Mouse (Mus musculus): ENCODE measurements around the gene Xrcc2. TPM values are rescaled to one million over a fixed set of nuclear protein-coding genes. Genes with fewer than 3 reads are reported as not detected.

The Xrcc2 gene
- total and polyA plus RNA-seq, 2 experiments: 1.4 to 1.8 TPM

DNA sequence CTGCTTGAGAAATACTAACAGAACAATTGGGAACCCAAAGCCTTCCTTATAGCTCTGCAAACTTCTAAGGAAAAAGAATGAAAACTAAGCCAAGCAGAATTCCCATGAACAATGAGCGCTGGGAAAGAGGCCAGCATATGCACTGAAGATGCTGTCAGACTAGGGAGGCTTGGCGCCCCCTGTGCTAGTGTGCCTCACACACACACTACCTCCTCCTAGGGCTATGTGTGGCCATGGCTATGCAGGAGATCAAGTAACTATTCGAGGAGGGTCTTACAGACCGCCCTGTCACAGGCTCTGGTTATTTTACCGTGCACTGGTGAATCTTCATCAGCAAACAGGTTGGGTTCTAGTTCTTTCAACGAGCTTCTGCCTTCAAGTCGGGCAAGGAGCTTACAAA, 7.7 kb downstream of the Xrcc2 start:
- 91% methylated on average over 7 of the region's 7 CpGs for WGBS
- no peaks in the 10 kb centered on the region for H3K79me2 ChIP-seq (ENCODE audit: control insufficient read depth, insufficient read depth, low read length)
- H3K4me3 ChIP-seq (ENCODE audit: insufficient read depth, low read depth, low read length): no peak overlapping the region
- no peak overlapping the region for H3K9ac ChIP-seq (ENCODE audit: low read depth, low read length)
- no peaks in the 10 kb centered on the region for H3K27me3 ChIP-seq (ENCODE audit: control insufficient read depth, insufficient read depth, low read length)
- TF ChIP-seq CTCF (IDR thresholded peaks at IDR 0.05; ENCODE audit: low read depth, low read length): no peak
- TF ChIP-seq POLR2A (IDR thresholded peaks at IDR 0.05; ENCODE audit: extremely low read depth, insufficient read depth, low read length): no peak
- no peak overlapping the region for H3K27ac ChIP-seq (replicated peaks; ENCODE audit: insufficient read depth, low read depth, low read length)
- no peak for DNase-seq (ENCODE audit: extremely low read depth, low read depth, low spot score)
- no peaks in the 10 kb centered on the region for H3K36me3 ChIP-seq (ENCODE audit: control insufficient read depth, insufficient read depth, low read length)
- no peaks in the 10 kb centered on the region for H3K4me1 ChIP-seq (ENCODE audit: control insufficient read depth, insufficient read depth, low read length)

DNA sequence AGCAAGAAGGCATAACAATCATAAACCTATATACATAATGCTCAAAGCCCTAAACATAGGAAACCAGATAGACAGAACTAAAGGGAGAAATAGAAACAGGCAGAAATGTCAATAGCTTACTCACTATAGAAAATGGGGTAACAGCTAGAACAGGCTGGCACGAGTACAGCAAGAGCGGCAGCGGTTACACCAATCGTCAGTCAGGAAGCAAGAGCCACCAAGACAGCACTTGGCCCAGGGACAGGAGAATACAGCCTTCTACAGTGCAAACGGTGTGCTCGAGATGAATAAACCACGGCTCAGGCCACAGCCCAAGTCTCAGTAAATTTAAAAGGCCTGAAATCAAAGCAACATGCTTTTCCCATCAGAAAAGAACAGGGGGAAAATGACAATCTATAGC, 9.4 kb downstream of the Xrcc2 start:
- Histone ChIP-seq H3K4me3 (ENCODE audit: insufficient read depth, low read depth, low read length) (no peak overlapping the region), H3K79me2 (ENCODE audit: control insufficient read depth, insufficient read depth, low read length) (no peaks in the 10 kb centered on the region), H3K4me1 (ENCODE audit: control insufficient read depth, insufficient read depth, low read length) (no peaks in the 10 kb centered on the region), H3K36me3 (ENCODE audit: control insufficient read depth, insufficient read depth, low read length) (no peaks in the 10 kb centered on the region), H3K27me3 (ENCODE audit: control insufficient read depth, insufficient read depth, low read length) (no peaks in the 10 kb centered on the region), H3K27ac (replicated peaks; ENCODE audit: insufficient read depth, low read depth, low read length) (no peak overlapping the region), H3K9ac (ENCODE audit: low read depth, low read length) (no peak overlapping the region)
- 92% methylated on average over 7 of the region's 7 CpGs for WGBS
- no peak for TF ChIP-seq POLR2A (IDR thresholded peaks at IDR 0.05; ENCODE audit: extremely low read depth, insufficient read depth, low read length)
- no peak for TF ChIP-seq CTCF (IDR thresholded peaks at IDR 0.05; ENCODE audit: low read depth, low read length)
- DNase-seq (ENCODE audit: extremely low read depth, low read depth, low spot score): no peak

DNA sequence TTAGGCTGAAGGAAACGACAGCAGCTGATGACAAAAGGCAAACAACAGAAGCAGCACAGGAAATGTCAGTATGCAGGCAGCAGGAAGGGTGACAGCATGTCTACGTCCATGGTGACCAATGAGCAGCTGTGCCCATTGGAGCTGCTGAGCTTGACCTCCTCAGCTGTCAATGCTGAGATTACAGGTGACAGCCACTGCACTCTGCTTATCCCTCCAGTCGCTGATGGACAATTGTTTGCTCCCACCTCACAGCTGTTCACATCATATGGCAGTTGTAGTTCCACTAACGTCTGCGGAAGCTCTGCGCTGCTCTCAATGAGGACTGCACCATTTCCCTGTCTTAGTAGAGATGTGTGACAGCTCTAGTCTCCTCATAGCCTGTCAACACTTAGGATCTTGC, 9.8 kb downstream of the Xrcc2 start:
- no peak overlapping the region for H3K4me3 ChIP-seq (ENCODE audit: insufficient read depth, low read depth, low read length)
- no peaks in the 10 kb centered on the region for H3K36me3 ChIP-seq (ENCODE audit: control insufficient read depth, insufficient read depth, low read length)
- H3K4me1 ChIP-seq (ENCODE audit: control insufficient read depth, insufficient read depth, low read length): no peaks in the 10 kb centered on the region
- no peaks in the 10 kb centered on the region for H3K79me2 ChIP-seq (ENCODE audit: control insufficient read depth, insufficient read depth, low read length)
- H3K9ac ChIP-seq (ENCODE audit: low read depth, low read length): no peak overlapping the region
- H3K27ac ChIP-seq (replicated peaks; ENCODE audit: insufficient read depth, low read depth, low read length): no peak overlapping the region
- 80% methylated on average over 6 of the region's 6 CpGs for WGBS
- no peak for DNase-seq (ENCODE audit: extremely low read depth, low read depth, low spot score)
- no peaks in the 10 kb centered on the region for H3K27me3 ChIP-seq (ENCODE audit: control insufficient read depth, insufficient read depth, low read length)
- TF ChIP-seq POLR2A (IDR thresholded peaks at IDR 0.05; ENCODE audit: extremely low read depth, insufficient read depth, low read length): no peak
- no peak for TF ChIP-seq CTCF (IDR thresholded peaks at IDR 0.05; ENCODE audit: low read depth, low read length)

DNA sequence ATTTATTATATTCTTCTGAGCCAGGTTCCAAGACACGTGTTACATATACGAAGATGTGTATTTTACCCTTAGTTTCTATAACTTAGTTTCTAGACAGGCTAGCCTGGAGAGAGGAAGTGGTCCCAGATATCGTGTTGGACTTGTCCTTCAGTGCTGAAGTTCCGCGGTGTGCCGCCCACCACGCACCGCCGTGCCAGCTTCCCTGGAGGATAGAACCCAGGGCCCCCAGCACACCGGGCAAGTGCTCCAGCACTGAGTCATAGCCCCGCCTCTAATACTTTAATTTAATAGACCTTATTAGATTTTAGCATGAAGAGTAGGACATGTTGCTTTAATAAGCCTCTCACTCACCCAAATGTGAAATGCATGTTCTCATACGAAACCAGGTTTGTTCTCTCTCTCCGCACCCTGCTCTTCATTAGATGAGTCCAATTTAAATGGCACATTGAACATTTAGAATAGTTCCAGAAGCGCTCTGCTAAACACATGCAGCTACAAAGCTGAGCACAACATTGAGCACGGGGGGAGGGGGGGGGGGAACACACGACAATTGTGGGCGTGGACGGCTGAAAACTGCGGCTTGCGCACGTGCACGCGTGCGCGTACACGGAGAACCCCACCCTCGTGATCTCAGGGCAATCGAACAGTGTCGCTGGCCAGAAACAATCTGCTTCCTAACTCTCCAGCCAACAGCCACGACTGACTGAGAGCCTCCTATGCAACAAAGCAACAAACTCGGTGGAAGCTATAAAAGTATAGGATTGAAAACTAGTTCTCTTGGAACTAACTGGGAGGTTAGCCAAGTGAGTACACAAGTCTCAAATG, 33.7 kb downstream of the Xrcc2 start:
- Histone ChIP-seq H3K9ac (ENCODE audit: low read depth, low read length) (no peak overlapping the region), H3K4me1 (ENCODE audit: control insufficient read depth, insufficient read depth, low read length) (no peaks in the 10 kb centered on the region), H3K27me3 (ENCODE audit: control insufficient read depth, insufficient read depth, low read length) (no peaks in the 10 kb centered on the region), H3K27ac (replicated peaks; ENCODE audit: insufficient read depth, low read depth, low read length) (no peak overlapping the region), H3K4me3 (ENCODE audit: insufficient read depth, low read depth, low read length) (no peak overlapping the region), H3K79me2 (ENCODE audit: control insufficient read depth, insufficient read depth, low read length) (no peaks in the 10 kb centered on the region), H3K36me3 (ENCODE audit: control insufficient read depth, insufficient read depth, low read length) (no peaks in the 10 kb centered on the region)
- WGBS: 92% methylated on average over 31 of the region's 31 CpGs
- TF ChIP-seq CTCF (IDR thresholded peaks at IDR 0.05; ENCODE audit: low read depth, low read length): no peak
- TF ChIP-seq POLR2A (IDR thresholded peaks at IDR 0.05; ENCODE audit: extremely low read depth, insufficient read depth, low read length): no peak
- no peak for DNase-seq (ENCODE audit: extremely low read depth, low read depth, low spot score)

DNA sequence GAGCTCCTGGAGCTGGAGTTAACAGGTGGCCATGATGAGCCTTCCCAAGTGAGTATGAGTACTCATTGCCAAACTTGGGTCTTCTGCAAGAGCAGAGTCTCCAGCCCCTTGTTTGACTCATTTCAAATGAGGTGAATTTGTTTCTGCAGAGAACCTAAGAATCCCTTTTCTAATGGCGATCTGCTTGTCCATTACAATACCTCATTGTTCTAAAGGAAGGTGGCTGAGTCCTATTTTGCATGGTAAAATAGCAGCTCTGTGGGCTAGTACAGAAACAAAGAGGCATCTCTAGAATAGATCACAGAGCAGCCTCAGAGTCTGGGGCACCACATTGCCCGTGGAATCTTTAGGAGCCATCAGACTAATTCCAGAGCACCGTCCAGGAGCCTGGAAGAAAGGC, 34.6 kb downstream of the Xrcc2 start:
- Histone ChIP-seq H3K27ac (replicated peaks; ENCODE audit: insufficient read depth, low read depth, low read length) (no peak overlapping the region), H3K79me2 (ENCODE audit: control insufficient read depth, insufficient read depth, low read length) (no peaks in the 10 kb centered on the region), H3K9ac (ENCODE audit: low read depth, low read length) (no peak overlapping the region), H3K27me3 (ENCODE audit: control insufficient read depth, insufficient read depth, low read length) (no peaks in the 10 kb centered on the region), H3K4me1 (ENCODE audit: control insufficient read depth, insufficient read depth, low read length) (no peaks in the 10 kb centered on the region), H3K36me3 (ENCODE audit: control insufficient read depth, insufficient read depth, low read length) (no peaks in the 10 kb centered on the region), H3K4me3 (ENCODE audit: insufficient read depth, low read depth, low read length) (no peak overlapping the region)
- WGBS: 89% methylated on average over 3 of the region's 3 CpGs
- no peak for DNase-seq (ENCODE audit: extremely low read depth, low read depth, low spot score)
- TF ChIP-seq CTCF (IDR thresholded peaks at IDR 0.05; ENCODE audit: low read depth, low read length) (no peak), POLR2A (IDR thresholded peaks at IDR 0.05; ENCODE audit: extremely low read depth, insufficient read depth, low read length) (no peak)

DNA sequence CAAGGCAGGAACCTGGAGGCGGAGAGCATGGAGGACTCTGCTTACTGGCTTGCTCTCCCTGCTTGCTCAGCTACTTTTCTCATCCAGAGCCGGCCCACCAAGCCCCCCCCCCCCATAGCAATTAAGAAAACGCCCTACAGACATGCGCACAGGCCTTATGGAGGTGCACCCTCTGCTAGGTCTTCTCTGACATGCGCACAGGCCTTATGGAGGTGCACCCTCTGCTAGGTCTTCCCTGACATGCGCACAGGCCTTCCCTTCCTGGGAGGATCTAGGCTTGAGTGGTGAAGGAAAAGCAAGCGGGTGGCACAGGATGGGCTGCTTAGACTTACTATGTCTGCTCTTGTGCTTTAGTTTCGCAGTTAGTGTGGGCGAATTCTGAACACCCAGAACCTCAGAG, 37.3 kb downstream of the Xrcc2 start:
- Histone ChIP-seq H3K9ac (ENCODE audit: low read depth, low read length) (no peak overlapping the region), H3K27me3 (ENCODE audit: control insufficient read depth, insufficient read depth, low read length) (no peaks in the 10 kb centered on the region), H3K4me1 (ENCODE audit: control insufficient read depth, insufficient read depth, low read length) (no peaks in the 10 kb centered on the region), H3K4me3 (ENCODE audit: insufficient read depth, low read depth, low read length) (no peak overlapping the region), H3K79me2 (ENCODE audit: control insufficient read depth, insufficient read depth, low read length) (no peaks in the 10 kb centered on the region), H3K36me3 (ENCODE audit: control insufficient read depth, insufficient read depth, low read length) (no peaks in the 10 kb centered on the region), H3K27ac (replicated peaks; ENCODE audit: insufficient read depth, low read depth, low read length) (no peak overlapping the region)
- WGBS: 92% methylated on average over 9 of the region's 9 CpGs
- DNase-seq (ENCODE audit: extremely low read depth, low read depth, low spot score): no peak
- TF ChIP-seq CTCF (IDR thresholded peaks at IDR 0.05; ENCODE audit: low read depth, low read length) (no peak), POLR2A (IDR thresholded peaks at IDR 0.05; ENCODE audit: extremely low read depth, insufficient read depth, low read length) (no peak)

Data from liver, adult 2 months (tissue).